Mouse (Mus musculus) embryo, embryonic 11.5 days (tissue): Measurements from ENCODE around the gene Lgals2.
A peak's percentile ranks its signal among the peaks of the same experiment; 100 is the strongest.
"Not testable (repeated sequence)": the region's sequence is repeated elsewhere in the genome, so short reads cannot be mapped to it uniquely, and the experiment has no call there.

Experiments used
- DNase-seq: peaks from one replicate; pipeline ENCODE4 v3.0.0-alpha.2; 2012; ENCODE audit warnings: low read depth, low spot score

Gene Lgals2

DNA sequence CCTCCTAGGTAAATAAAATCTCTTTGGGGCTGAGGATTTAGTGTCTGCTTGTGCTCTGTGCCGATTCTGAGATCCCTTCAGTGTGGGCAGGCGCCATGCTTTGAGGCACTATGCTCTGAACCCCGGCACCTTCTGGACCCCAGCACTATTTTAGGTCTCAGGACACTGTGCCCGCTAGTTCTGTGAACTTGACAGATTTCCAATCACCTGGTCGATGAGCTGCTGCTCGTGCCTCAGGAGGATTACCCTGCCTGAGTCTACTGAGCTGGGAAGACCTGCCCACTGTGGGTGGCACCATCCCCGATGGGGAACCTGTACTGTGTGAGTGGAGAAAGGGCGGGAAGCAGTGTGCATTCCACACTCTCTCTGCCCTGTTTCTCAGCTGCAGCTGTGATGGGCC lies 19.7 kb upstream of the Lgals2 start:
- DNase-seq, result no peak

- no peak for DNase-seq
Measured at GRCm38 (mm10) chr15:78873803-78874435, 18.6 kb upstream of the Lgals2 start.

- DNase-seq, result no peak
Measured at GRCm38 (mm10) chr15:78872021-78872608, 16.8 kb upstream of the Lgals2 start.

GRCm38 (mm10) chr15:78869775-78870174 lies 14.4 kb upstream of the Lgals2 start:
- DNase-seq, result peak; percentile 40

DNA sequence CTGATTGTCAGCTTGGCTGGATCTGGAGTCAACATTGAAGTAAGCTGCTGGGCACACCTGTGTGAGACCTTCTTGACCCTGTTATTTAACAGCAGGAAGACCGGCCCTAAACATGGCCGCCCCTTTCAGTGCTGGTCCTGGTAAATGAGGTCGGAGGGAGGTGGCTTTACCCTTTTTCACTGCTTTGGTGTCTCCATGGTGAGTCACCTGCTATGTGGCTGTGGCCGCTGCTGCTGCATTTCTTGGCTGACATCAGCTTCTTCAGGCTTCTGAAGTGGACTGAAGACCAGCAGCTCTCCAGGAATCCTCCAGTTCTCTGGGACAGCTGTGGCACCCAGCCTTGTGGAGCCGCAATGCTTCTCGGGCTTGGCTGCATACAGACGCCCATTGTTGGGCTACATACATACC lies 13.5 kb upstream of the Lgals2 start:
- DNase-seq, result no peak

DNA sequence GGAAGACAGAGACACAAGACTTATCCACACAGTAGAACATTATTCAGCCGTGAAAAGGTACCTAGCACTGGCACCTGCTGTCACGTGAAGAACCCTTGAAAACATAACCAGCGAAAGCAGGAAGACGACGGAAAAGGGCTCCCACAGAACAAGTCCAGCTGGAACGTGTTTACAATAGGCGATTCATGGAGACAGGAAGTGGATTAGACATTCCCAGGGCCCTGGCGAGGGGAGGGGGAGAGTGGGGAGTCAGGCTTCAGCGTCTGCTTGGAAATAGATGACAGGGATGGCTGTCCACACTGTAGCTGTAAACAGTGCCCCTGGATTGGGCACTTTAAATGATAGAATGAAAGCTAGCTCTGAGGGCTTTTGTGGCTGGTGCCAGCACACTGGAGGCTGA lies 13.1 kb upstream of the Lgals2 start:
- no peak for DNase-seq

- DNase-seq, result no peak
Measured at GRCm38 (mm10) chr15:78863852-78864253, 8.5 kb upstream of the Lgals2 start.

- no peak for DNase-seq
Measured at GRCm38 (mm10) chr15:78863154-78863553, 7.8 kb upstream of the Lgals2 start.

DNA sequence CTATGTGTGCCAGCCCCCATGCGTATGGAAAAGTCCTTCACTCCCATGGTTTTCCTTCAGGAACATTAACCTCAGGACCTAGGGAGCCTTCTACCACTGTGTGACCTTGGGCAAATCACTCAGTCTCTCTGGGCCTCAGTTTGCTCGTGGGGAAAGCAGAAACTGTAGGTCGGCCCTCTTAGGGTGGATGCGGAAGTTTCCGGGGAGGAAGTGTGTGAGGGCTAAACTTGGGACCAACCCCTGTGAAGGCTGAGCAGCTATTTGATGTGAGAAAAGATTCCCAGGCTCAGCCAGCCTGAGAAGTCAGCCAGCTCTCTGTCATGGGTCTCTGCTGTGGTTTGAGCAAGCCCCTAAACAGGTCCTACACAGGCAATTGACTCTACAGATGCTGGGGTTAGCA lies 7.0 kb upstream of the Lgals2 start:
- DNase-seq, result no peak

DNA sequence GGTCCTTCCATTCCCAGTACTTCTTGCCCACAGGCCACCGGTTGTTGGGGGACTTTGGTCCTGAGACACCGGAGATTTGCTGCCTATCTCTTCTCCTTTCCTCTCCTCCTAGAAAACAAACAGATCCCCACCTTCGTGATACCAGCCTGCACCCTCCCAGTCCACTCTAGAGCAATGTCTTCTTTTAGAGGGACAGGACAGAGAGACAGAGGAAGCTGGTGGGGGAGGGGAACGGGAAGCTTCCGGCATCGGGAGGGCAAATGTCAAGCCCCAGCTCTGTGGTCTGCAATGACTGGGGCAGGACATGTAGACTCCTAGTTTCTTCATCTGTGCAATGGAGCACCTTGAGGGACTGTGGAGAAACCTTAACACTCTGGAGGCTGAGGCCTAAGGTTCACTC lies 4.4 kb upstream of the Lgals2 start:
- no peak for DNase-seq

GRCm38 (mm10) chr15:78859311-78859710 lies 4.0 kb upstream of the Lgals2 start:
- no peak for DNase-seq

- DNase-seq, result no peak
Measured at GRCm38 (mm10) chr15:78857009-78857408, 1.7 kb upstream of the Lgals2 start.

DNA sequence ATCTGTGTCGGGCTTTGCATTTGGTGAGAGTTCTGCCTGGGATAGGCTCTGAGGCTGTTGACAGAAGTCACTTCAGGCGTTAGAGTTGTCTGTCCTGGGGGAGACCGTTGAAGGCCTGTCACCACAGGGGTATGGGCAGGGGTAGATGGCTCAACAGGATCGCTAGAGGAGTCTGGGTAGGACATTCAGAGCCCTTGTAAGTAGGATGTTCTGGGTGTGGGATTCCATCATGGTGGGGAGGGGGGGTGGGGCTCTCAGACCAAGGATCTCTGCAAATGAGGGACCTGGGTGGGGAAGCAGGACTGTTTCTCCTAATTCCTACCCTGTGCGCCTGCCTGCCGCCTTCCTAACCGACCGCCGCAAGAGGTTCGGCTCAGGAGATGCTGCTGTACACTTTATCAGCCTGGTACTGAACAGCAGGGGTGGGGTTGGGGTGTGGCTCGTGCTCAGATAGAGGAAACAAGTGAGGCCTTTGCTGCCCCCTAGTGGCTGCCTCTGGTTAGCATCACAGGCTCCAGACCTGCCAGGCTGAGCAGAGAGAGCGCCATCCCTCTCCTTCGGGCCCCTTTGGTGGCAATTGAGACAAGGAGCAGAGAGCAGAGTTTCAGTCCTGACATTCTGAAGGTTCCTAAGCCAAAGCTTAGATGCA lies 3.7 kb downstream of the Lgals2 start:
- peak; percentile 81 for DNase-seq

DNA sequence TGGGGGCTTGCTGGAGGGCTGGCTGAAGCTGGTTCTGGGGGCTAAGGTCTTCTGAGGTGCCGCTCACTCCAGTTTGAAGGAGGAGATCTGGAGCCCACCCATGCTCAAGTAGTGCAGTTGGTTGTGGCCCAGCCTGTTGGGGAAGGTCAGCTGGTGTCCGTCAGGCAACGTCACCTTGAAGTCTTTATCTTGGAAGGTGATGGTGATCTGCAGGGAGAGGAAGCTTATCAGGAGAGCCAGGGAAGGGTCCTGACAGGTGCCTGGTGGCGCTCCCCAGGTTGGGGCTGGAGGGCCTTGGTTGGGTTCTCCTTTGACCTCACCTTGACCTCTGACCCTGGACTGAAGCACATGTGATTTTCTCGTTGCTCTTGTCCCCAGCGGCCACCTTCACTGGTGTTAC lies 4.4 kb downstream of the Lgals2 start:
- no peak for DNase-seq

GRCm38 (mm10) chr15:78850059-78850824 lies 5.1 kb downstream of the Lgals2 start:
- DNase-seq, result no peak

DNA sequence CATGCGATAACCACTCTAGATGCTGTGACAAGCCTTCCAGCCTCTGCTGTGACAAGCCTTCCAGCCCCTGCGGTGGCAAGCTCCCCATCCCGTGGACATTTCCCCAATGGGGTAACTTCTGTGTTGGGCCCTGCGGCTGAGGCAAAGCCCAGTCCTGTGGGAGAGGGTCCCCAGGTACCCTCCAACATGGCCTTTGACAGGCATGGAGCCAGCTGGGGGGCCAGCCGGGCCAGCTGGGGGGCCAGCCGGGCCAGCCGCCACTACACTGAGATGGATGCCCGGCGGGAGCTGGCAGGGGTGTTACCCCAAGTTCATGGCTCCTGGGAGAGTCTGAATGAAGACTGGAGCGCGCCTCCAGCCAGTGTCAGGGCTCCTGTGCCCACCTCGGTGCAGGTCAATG lies 5.8 kb downstream of the Lgals2 start:
- no peak for DNase-seq

- no peak for DNase-seq
Measured at GRCm38 (mm10) chr15:78848467-78848866, 6.9 kb downstream of the Lgals2 start.

DNA sequence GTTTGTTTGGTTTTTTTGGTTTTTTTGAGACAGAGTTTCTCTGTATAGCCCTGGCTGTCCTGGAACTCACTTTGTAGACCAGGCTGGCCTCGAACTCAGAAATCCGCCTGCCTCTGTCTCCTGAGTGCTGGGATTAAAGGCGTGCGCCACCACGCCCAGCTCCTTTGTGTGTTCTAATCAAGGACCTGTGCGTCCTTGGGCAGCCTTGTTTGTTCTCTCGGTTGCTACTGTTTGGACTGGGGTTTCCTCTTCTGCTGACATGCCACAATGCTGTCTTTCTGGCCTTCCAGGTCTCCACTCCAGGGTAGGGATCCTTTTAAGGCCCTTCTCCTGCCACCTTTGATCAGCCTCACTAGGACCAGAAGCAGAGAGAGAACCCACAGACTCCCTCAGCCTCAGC lies 8.5 kb downstream of the Lgals2 start:
- not testable (repeated sequence) for DNase-seq

GRCm38 (mm10) chr15:78846352-78846751 lies 9.0 kb downstream of the Lgals2 start:
- DNase-seq, result no peak

DNA sequence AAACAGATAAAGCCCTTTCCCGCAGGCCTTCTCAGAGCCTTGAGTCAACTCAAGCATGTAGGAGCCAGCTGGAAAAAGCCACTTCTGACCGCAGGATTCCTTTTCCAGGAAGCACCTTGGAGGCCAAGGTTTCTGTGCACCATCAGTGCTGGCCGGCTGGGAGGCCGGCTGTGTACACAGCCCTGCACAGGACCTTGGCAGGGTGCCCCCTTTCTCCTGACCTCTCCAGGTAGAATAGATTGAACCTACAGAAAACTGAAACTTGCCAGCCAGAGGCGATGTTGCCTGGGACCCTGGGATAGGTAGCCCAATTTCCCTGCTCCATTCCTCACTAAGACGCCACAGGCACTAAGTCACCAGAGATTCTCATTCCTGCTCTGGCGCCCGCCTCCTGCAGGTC lies 9.5 kb downstream of the Lgals2 start:
- no peak for DNase-seq

- DNase-seq, result no peak
Measured at GRCm38 (mm10) chr15:78845321-78845720, 10.0 kb downstream of the Lgals2 start.

GRCm38 (mm10) chr15:78844791-78845190 lies 10.5 kb downstream of the Lgals2 start:
- no peak for DNase-seq
